Mouse (Mus musculus): ENCODE results near the gene Vsig2. TPM values are rescaled to one million over a fixed set of nuclear protein-coding genes. Genes with fewer than 3 reads are reported as not detected.

Gene Vsig2
- polyA plus RNA-seq, 1 experiment from 2014 or later = 0.74 TPM

GRCm38 (mm10) chr9:37592025-37592424 is 53.0 kb downstream of the Vsig2 start:
- no peaks in the 10 kb centered on the region for H3K36me3 ChIP-seq (ENCODE audit: control insufficient read depth, insufficient read depth, low read length)
- no peaks in the 10 kb centered on the region for H3K27me3 ChIP-seq (ENCODE audit: control insufficient read depth, insufficient read depth, low read length)
- H3K4me2 ChIP-seq (ENCODE audit: low read length) = no peak overlapping the region
- no peaks in the 10 kb centered on the region for H3K9me3 ChIP-seq (ENCODE audit: control insufficient read depth, low read length)
- 59% methylated on average over 2 of the region's 2 CpGs for WGBS
- H3K9ac ChIP-seq (ENCODE audit: low read length) = no peak overlapping the region
- H3K4me3 ChIP-seq (ENCODE audit: control insufficient read depth in 1 of 2, insufficient read depth in 1 of 2, low read depth in 1 of 2, low read length in 2 of 2) = no peak overlapping the region
- H3K27ac ChIP-seq (replicated peaks in 1 of 2; ENCODE audit: control insufficient read depth in 1 of 2, insufficient read depth in 1 of 2, low read depth in 2 of 2, low read length in 2 of 2) = no peak overlapping the region
- no peak for ATAC-seq (ENCODE audit: insufficient number of reproducible peaks, insufficient read depth, low FRiP score, low read depth)
- H3K4me1 ChIP-seq (ENCODE audit: control insufficient read depth in 2 of 2, insufficient read depth in 2 of 2, low read length in 2 of 2) = no peaks in the 10 kb centered on the region; a peak in 1 of 4 replicates

GRCm38 (mm10) chr9:37592633-37593032 is 53.6 kb downstream of the Vsig2 start:
- no peak overlapping the region for H3K4me2 ChIP-seq (ENCODE audit: low read length)
- WGBS = 43% methylated on average over 6 of the region's 6 CpGs
- H3K4me3 ChIP-seq (ENCODE audit: control insufficient read depth in 1 of 2, insufficient read depth in 1 of 2, low read depth in 1 of 2, low read length in 2 of 2) = no peak overlapping the region
- no peak for ATAC-seq (ENCODE audit: insufficient number of reproducible peaks, insufficient read depth, low FRiP score, low read depth)
- no peaks in the 10 kb centered on the region for H3K27me3 ChIP-seq (ENCODE audit: control insufficient read depth, insufficient read depth, low read length)
- no peak overlapping the region for H3K27ac ChIP-seq (replicated peaks in 1 of 2; ENCODE audit: control insufficient read depth in 1 of 2, insufficient read depth in 1 of 2, low read depth in 2 of 2, low read length in 2 of 2)
- no peaks in the 10 kb centered on the region for H3K9me3 ChIP-seq (ENCODE audit: control insufficient read depth, low read length)
- no peak overlapping the region for H3K9ac ChIP-seq (ENCODE audit: low read length)
- no peaks in the 10 kb centered on the region for H3K36me3 ChIP-seq (ENCODE audit: control insufficient read depth, insufficient read depth, low read length)
- H3K4me1 ChIP-seq (ENCODE audit: control insufficient read depth in 2 of 2, insufficient read depth in 2 of 2, low read length in 2 of 2) = no peaks in the 10 kb centered on the region; a peak in 1 of 4 replicates

- no peaks in the 10 kb centered on the region for H3K9me3 ChIP-seq (ENCODE audit: control insufficient read depth, low read length)
- no peaks in the 10 kb centered on the region for H3K36me3 ChIP-seq (ENCODE audit: control insufficient read depth, insufficient read depth, low read length)
- H3K4me2 ChIP-seq (ENCODE audit: low read length) = no peak overlapping the region
- H3K4me3 ChIP-seq (ENCODE audit: control insufficient read depth in 1 of 2, insufficient read depth in 1 of 2, low read depth in 1 of 2, low read length in 2 of 2) = no peak overlapping the region
- 91% methylated on average over 3 of the region's 3 CpGs for WGBS
- no peaks in the 10 kb centered on the region; a peak in 1 of 4 replicates for H3K4me1 ChIP-seq (ENCODE audit: control insufficient read depth in 2 of 2, insufficient read depth in 2 of 2, low read length in 2 of 2)
- no peak overlapping the region for H3K27ac ChIP-seq (replicated peaks in 1 of 2; ENCODE audit: control insufficient read depth in 1 of 2, insufficient read depth in 1 of 2, low read depth in 2 of 2, low read length in 2 of 2)
- no peak for ATAC-seq (ENCODE audit: insufficient number of reproducible peaks, insufficient read depth, low FRiP score, low read depth)
- no peaks in the 10 kb centered on the region for H3K27me3 ChIP-seq (ENCODE audit: control insufficient read depth, insufficient read depth, low read length)
- H3K9ac ChIP-seq (ENCODE audit: low read length) = no peak overlapping the region
Observed at GRCm38 (mm10) chr9:37593690-37594089, 54.6 kb downstream of the Vsig2 start.

Other genes with a start within 250 kb of the Vsig2 start
- gene Ccdc15, start 190.8 kb upstream of the Vsig2 start, polyA plus RNA-seq (2014; fragmentation: Nextera tagmentation; extraction: Ambion mirVana) = 3.3 and 4.4 TPM in 2 replicates
- not detected in 2 replicates for gene Hepacam, start 171.9 kb upstream of the Vsig2 start, polyA plus RNA-seq (2014; fragmentation: Nextera tagmentation; extraction: Ambion mirVana)
- 10.4 and 11.3 TPM in 2 replicates for gene Robo4, start 137.4 kb upstream of the Vsig2 start, polyA plus RNA-seq (2014; fragmentation: Nextera tagmentation; extraction: Ambion mirVana)
- 0.15 and 0.16 TPM in 2 replicates for gene Robo3, start 106.0 kb upstream of the Vsig2 start, polyA plus RNA-seq (2014; fragmentation: Nextera tagmentation; extraction: Ambion mirVana)
- gene Msantd2, start 49.9 kb upstream of the Vsig2 start, polyA plus RNA-seq (2014; fragmentation: Nextera tagmentation; extraction: Ambion mirVana) = 13.8 and 17.5 TPM in 2 replicates
- gene Esam, start 11.2 kb upstream of the Vsig2 start, polyA plus RNA-seq (2014; fragmentation: Nextera tagmentation; extraction: Ambion mirVana) = 78.2 and 81.9 TPM in 2 replicates
- 3.5 and 3.8 TPM in 2 replicates for gene Nrgn, start 13.6 kb downstream of the Vsig2 start, polyA plus RNA-seq (2014; fragmentation: Nextera tagmentation; extraction: Ambion mirVana)
- 12.0 and 12.7 TPM in 2 replicates for gene Siae, start 16.4 kb downstream of the Vsig2 start, polyA plus RNA-seq (2014; fragmentation: Nextera tagmentation; extraction: Ambion mirVana)
- gene Spa17, start 74.5 kb downstream of the Vsig2 start, polyA plus RNA-seq (2014; fragmentation: Nextera tagmentation; extraction: Ambion mirVana) = 6.6 and 7.3 TPM in 2 replicates
- gene Tbrg1, start 118.1 kb downstream of the Vsig2 start, polyA plus RNA-seq (2014; fragmentation: Nextera tagmentation; extraction: Ambion mirVana) = 113 and 126 TPM in 2 replicates
- gene Panx3, start 130.0 kb downstream of the Vsig2 start, polyA plus RNA-seq (2014; fragmentation: Nextera tagmentation; extraction: Ambion mirVana) = not detected in 2 replicates
- not detected in 2 replicates for gene Olfr160, start 177.0 kb downstream of the Vsig2 start, polyA plus RNA-seq (2014; fragmentation: Nextera tagmentation; extraction: Ambion mirVana)
- gene Olfr874, start 205.9 kb downstream of the Vsig2 start, polyA plus RNA-seq (2014; fragmentation: Nextera tagmentation; extraction: Ambion mirVana) = not detected in 2 replicates
- gene Olfr875, start 232.6 kb downstream of the Vsig2 start, polyA plus RNA-seq (2014; fragmentation: Nextera tagmentation; extraction: Ambion mirVana) = not detected in 2 replicates